8 mouse cellular contexts compared by ENCODE assay signal in genomic region chr15:81663697-81664561, GRCm38 (mm10). TPM values are rescaled to one million over a fixed set of nuclear protein-coding genes. Genes with fewer than 3 reads are reported as not detected.
DNase-seq lines count a peak whose midpoint lies in the region; ATAC-seq lines count a peak whose summit lies in the region.

TSS of gene L3mbtl2 (plus strand) at chr15:81663889.

- no peaks in the 10 kb centered on the region for H3K27me3 ChIP-seq in hindbrain, embryonic 11.5 days (ENCODE audit: control insufficient read depth, insufficient read depth, low read length)

- ATAC-seq in hindbrain, embryonic 11.5 days (ENCODE audit: low FRiP score) = peak; percentile 99

- H3K4me2 ChIP-seq in hindbrain, embryonic 11.5 days (replicated peaks; ENCODE audit: low read depth, low read length) = peak within 1 kb of the TSS; percentile 89

- peak within 1 kb of the TSS; percentile 74 for H3K9ac ChIP-seq in hindbrain, embryonic 11.5 days (ENCODE audit: low read depth, low read length)

- DNase-seq in Muller cell, postnatal 12 days (ENCODE audit: inconsistent ontology term) = peak; percentile 94
- DNase-seq in cerebellum, adult 9-11 months = peak; percentile 91
- DNase-seq in frontal cortex, adult 2 months (ENCODE audit: extremely low spot score in 1 of 2, low spot score in 1 of 2) = peak; percentile 80 to 93
- DNase-seq in hindbrain, embryonic 11.5 days (ENCODE audit: low spot score) = peak; percentile 92
- DNase-seq in layer of hippocampus, postnatal 10 days (ENCODE audit: low spot score in 2 of 2) = peak; percentile 89 to 92
- peak; percentile 96 for DNase-seq in lung, postnatal 10 days
- peak; percentile 90 for DNase-seq in ovary, postnatal 36 days (ENCODE audit: low spot score)
- DNase-seq in thymus, postnatal 25 days = peak; percentile 93

- H3K4me3 ChIP-seq in hindbrain, embryonic 11.5 days (ENCODE audit: low read depth, low read length) = peak within 1 kb of the TSS; percentile 80

- peaks cover 5% of the 10 kb centered on the region for H3K4me1 ChIP-seq in hindbrain, embryonic 11.5 days (replicated peaks; ENCODE audit: control insufficient read depth, insufficient read depth, low read length)

- under 1% methylated on average over 55 of the region's 55 CpGs for WGBS in hindbrain, embryonic 11.5 days

- no peak within 1 kb of the TSS; the same call in 1 of the 2 replicates for H3K27ac ChIP-seq in hindbrain, embryonic 11.5 days (ENCODE audit: low read depth, low read length)

- no peaks in the 10 kb centered on the region for H3K9me3 ChIP-seq in hindbrain, embryonic 11.5 days (ENCODE audit: control insufficient read depth, low read length)

- H3K36me3 ChIP-seq in hindbrain, embryonic 11.5 days (ENCODE audit: control insufficient read depth, insufficient read depth, low read length) = no peaks in the 10 kb centered on the region; the same call in 1 of the 2 replicates

RNA-seq across cellular contexts. Expression of gene L3mbtl2, which starts in this region (rescaled TPM):
- 28.8 and 30.3 TPM in 2 replicates for polyA plus RNA-seq in frontal cortex, adult 2 months (2012; rRNA removed)
- 26.4 and 26.7 TPM in 2 replicates for polyA plus RNA-seq in hindbrain, embryonic 11.5 days (2014; fragmentation: Nextera tagmentation; extraction: Ambion mirVana)
- 10 to 100 TPM; 36.1 to 37.9 TPM for total RNA-seq in layer of hippocampus, postnatal 10 days (2021)
